Mouse (Mus musculus): ENCODE data around the gene Tbx2.

The Tbx2 gene

GRCm38 (mm10) chr11:85825031-85825430, 7.3 kb upstream of the Tbx2 start:
- no peak for DNase-seq (ENCODE audit: low spot score in 2 of 2)

GRCm38 (mm10) chr11:85825823-85826222, 6.5 kb upstream of the Tbx2 start:
- DNase-seq (ENCODE audit: low spot score in 2 of 2) = no peak

DNA sequence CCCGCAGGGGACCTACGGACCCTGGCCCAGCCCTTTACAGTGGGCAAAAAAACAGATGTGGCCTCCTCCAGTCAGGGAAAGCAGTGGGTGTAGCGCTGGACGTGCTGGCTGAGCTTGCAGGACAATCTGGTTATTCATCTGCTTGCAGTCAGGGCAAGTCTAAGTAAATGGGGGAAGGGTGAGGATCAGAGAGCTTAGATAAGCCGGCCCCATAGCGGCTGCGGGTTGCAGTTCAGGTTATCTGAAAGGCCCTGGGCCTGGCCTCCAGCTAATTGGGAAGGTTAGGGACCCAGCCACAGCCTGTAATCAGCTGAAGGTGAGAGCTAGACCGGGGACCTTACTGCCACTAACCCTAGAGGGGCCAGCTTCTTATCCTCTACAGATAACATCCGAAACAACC, 5.0 kb upstream of the Tbx2 start:
- no peak for DNase-seq (ENCODE audit: low spot score in 2 of 2)

DNA sequence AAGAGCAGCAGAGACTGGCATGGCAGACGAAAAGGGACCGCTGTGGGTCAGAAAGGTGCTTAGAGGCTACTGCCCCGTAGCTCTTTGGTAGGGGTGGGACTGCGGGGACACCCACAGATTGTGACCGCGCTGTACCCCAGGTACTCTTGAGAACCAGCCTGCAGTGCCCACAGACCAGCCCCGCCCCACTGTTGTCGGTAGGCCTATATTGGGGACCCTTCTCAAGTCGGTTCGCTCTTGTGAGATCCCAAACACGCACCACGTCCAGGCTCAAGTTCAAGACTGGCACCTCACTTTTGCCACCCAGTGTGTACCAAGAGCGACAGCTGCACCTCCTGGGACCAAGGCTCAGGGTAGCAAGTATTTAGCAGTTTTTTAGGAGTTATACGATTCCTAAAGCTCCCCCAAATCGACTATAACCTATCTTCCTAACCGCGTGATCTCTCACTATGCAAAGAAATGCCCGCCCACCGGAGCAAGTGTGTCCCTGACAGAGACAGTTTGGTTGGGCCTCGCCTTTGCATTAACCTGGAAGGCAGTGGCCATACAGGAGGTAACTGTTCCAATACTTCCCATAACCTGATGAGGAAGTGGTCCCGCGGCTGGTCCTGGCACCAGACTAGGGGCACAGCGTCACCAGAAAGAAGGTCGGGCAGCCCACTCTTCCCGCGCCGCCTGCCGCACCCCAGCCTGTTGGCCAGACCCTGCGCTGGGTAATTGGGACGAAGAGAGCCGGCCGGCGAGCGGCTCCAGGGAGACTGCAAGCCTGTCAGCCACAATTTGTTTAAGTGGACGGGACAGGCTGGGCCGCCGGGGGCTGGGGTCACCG, 3.4 kb upstream of the Tbx2 start:
- DNase-seq (ENCODE audit: low spot score in 2 of 2) = no peak

GRCm38 (mm10) chr11:85829520-85830440, 2.6 kb upstream of the Tbx2 start:
- DNase-seq (ENCODE audit: low spot score in 2 of 2) = no peak

- DNase-seq (ENCODE audit: low spot score in 2 of 2) = peak in 1 of 2 experiments; percentile 53
Measured at GRCm38 (mm10) chr11:85830901-85831341, 1.4 kb upstream of the Tbx2 start.

DNA sequence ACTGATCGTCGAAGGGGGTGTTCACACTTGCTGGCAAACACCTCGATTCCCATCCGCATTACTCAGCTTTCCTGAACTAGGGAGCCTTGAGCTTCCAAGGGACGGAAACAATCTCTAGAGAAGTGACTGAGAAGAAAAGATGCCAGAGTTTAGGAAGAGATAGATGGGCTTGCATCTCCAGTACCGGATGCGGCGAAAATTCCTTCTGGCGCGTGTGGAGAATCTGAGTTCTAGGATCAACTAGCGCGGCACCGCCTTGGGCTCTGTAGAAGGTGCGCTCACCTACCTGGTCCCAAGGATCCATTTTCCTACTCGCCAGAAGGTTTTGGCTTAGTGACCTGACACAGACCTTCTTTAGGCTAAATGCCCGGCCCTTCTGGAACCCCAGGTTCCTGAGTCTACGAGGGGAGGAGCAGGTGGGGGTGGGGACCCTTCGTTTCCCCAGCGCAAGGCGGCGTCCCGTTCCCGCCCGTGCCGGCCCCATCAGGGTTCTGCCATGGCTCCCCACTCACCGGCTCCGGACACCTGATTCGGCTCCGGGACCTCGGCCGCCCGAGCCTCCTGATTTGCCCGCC, 608 bp upstream of the Tbx2 start:
- no peak for DNase-seq (ENCODE audit: low spot score in 2 of 2)

DNA sequence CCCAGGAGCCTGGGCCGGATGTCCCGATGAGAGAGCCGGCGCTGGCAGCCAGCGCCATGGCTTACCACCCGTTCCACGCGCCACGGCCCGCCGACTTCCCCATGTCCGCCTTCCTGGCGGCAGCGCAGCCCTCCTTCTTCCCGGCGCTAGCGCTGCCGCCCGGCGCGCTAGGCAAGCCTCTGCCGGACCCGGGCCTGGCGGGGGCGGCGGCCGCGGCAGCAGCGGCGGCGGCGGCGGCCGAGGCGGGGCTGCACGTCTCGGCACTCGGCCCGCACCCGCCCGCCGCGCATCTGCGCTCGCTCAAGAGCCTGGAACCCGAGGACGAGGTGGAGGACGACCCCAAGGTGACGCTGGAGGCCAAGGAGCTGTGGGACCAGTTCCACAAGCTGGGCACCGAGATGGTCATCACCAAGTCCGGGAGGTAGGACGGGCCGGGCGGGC, 750 bp downstream of the Tbx2 start:
- no peak for DNase-seq (ENCODE audit: low spot score in 2 of 2)

- DNase-seq (ENCODE audit: low spot score in 2 of 2) = no peak
Measured at GRCm38 (mm10) chr11:85833761-85834385, 1.5 kb downstream of the Tbx2 start.

DNA sequence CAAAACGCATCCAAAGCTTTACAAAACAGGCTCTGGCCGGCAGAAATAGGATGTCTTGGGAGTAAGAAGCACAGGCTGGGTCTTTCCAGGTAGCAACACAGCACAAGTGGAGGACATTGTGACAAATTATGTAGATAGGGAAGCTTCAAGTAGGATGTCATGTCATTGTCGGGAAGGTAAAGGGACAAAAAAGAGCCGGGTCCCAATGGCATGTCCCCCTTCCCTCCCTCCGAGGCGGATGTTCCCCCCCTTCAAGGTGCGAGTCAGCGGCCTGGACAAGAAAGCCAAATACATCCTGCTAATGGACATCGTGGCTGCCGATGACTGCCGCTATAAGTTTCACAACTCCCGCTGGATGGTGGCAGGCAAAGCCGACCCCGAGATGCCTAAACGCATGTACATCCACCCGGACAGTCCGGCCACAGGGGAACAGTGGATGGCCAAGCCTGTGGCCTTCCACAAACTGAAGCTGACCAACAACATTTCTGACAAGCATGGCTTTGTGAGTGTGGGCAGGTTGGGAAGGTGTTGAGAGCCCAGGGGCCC, 2.1 kb downstream of the Tbx2 start:
- DNase-seq (ENCODE audit: low spot score in 2 of 2) = no peak

- no peak for DNase-seq (ENCODE audit: low spot score in 2 of 2)
Measured at GRCm38 (mm10) chr11:85835001-85835752, 2.8 kb downstream of the Tbx2 start.

GRCm38 (mm10) chr11:85835753-85836522, 3.6 kb downstream of the Tbx2 start:
- no peak for DNase-seq (ENCODE audit: low spot score in 2 of 2)

DNA sequence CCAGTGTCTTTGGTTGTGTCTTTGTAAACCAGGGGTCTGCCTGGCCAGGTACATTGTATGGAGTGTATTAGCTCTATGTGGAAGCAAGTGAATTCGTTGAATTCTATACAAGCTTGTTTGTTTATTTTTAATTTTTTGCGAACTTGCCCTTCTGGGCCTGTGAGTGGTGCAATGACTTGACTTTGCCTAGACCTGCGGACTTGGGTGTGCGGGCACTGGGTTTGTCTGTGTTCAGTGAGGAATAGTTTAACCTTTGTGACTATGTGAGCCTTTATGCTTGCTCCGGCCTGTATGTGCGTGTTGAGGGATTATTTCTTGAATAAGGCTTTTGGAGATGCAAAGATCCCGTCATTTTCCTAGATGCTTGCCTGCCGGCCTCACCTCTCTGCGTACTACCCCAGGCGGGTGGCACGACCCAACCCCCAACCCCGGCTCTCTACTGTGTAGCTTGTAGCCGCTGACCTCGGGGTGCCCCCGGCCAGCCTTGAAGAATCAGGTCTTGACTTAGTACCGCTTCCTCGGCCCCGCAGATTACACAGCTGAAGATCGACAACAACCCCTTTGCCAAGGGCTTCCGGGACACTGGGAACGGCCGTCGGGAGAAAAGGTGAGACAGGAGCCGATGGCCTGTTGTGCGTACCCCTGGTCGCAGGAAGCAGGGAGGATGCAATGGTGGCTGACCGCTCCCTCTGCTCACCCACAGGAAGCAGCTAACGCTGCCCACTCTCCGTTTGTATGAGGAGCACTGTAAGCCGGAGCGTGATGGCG, 4.4 kb downstream of the Tbx2 start:
- DNase-seq (ENCODE audit: low spot score in 2 of 2) = no peak

DNA sequence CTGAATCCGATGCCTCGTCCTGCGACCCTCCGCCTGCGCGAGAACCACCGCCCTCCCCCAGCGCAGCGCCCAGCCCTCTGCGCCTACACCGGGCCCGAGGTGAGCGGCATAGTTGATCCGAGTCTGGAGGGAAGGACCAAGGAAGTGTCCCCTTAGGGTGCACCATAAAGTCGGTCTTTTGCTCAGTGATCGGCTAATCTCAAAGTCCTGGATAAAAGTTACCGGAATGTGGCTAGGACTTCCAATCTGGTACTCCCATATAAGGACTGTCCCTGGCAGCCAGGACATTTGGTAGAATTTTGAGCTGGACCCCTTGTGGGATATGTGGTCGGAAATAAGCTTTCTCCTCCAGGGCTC, 4.9 kb downstream of the Tbx2 start:
- DNase-seq (ENCODE audit: low spot score in 2 of 2) = no peak

- peak in 1 of 2 experiments; percentile 52 for DNase-seq (ENCODE audit: low spot score in 2 of 2)
Measured at GRCm38 (mm10) chr11:85837648-85838423, 5.5 kb downstream of the Tbx2 start.

DNA sequence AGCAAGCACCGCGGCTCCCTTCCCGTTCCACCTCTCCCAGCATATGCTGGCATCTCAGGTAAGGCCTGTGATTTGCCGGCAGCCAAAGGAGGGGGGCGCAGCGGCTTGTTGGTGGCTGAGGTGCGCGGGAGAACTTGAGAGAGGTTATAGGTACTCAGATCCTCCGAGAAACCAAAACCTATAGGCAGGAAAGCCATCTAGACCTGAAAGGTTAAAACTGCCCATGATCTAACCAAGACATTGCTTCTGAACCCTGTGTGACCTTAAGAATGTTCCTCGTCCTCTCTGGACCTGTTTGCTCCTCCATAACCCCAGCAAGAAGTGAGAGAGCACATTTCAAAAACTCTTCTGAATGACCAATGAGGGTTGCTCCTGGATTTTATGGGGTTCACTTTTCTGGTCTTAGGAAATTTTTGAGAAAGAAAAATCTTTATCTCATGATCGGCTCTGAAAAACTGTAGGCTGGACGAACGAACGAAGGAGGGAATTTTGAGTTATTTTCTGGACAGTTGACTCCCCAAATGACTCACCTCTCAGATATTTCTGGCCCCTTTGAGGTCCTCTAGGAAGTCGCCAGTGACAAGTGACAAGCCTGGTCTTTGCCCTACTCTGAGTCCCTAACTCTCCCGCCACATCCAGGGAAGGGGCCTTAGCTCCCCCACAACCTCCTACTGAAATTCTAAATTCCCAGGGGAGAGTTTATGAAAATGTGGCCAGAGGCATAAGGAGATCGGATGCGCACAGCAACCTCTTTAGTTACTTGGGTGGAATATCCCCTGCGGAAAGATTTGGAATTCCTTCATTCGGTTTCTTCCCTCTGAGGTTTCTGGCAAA, 6.3 kb downstream of the Tbx2 start:
- no peak for DNase-seq (ENCODE audit: low spot score in 2 of 2)

- no peak for DNase-seq (ENCODE audit: low spot score in 2 of 2)
Measured at GRCm38 (mm10) chr11:85839258-85840030, 7.1 kb downstream of the Tbx2 start.
